28 mouse cellular contexts compared by ENCODE assay signal in the genomic region with DNA sequence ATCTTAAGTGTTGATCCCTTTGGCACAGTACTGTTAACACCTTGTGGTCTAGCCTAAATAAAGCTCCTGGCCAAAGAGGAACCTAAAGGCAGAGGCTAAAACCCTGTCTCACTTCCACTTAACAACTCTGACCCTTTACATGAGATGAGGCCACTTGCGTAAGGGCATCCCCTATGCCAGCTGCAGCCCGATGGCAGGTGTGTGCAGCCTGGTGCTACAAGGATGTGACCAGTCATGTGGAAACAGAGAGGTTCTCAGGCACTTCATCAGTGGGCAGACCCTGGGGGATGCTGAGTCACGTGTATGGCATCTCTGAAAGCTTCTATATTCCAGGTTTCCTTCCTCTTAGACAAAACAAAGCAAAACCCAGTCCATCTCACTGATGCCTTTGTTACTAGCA. TPM values are rescaled to one million over a fixed set of nuclear protein-coding genes. Genes with fewer than 3 reads are reported as not detected.
DNase-seq lines count a peak whose midpoint lies in the region; ATAC-seq and TF ChIP-seq lines count a peak whose summit lies in the region.
"Had no signal": no experiment of that assay in that cellular context is flagged by ENCODE, and none has a peak within 500 bp of the region (broad histone marks: within the 10 kb centered on the region; RNA-seq: fewer than 3 reads in every experiment).

No protein-coding gene starts in this region.

- H3ac ChIP-seq in C2C12 (ENCODE audit: control insufficient read depth, insufficient read length, low read depth) (no peak overlapping the region), myocyte (ENCODE audit: control insufficient read depth, insufficient read length) (no peak overlapping the region)

- H3K9me3 ChIP-seq in kidney, embryonic 16.5 days (ENCODE audit: low read length), result no peaks in the 10 kb centered on the region
- H3K9me3 ChIP-seq in hindbrain, embryonic 13.5 days, result no peaks in the 10 kb centered on the region
- H3K9me3 ChIP-seq: forebrain, embryonic 13.5 days; G1E; heart, embryonic 13.5 days; hindbrain, embryonic 10.5 days; limb, embryonic 13.5 days; lung, embryonic 15.5 days; neural tube, embryonic 12.5 days; stomach, embryonic 15.5 days had no signal

- no peak overlapping the region for H3K27ac ChIP-seq in kidney, embryonic 16.5 days (ENCODE audit: low read length)
- no peak overlapping the region for H3K27ac ChIP-seq in heart, adult 2 months
- no peak overlapping the region for H3K27ac ChIP-seq in hindbrain, embryonic 13.5 days
- H3K27ac ChIP-seq: forebrain, embryonic 13.5 days; heart, embryonic 13.5 days; hindbrain, embryonic 10.5 days; kidney, postnatal 0 days; limb, embryonic 13.5 days; lung, embryonic 15.5 days; neural tube, embryonic 12.5 days; stomach, embryonic 15.5 days had no signal

- 0 out of 2 replicates have a peak, but pooled peaks have one; percentile 46 for ATAC-seq in kidney, embryonic 16.5 days (ENCODE audit: low FRiP score, low TSS enrichment)
- peak; percentile 89 for ATAC-seq in granulocyte monocyte progenitor cell, adult 5-6 weeks (replicated peaks; ENCODE audit: poor library complexity, severe bottlenecking)
- no peak for ATAC-seq in hindbrain, embryonic 13.5 days (ENCODE audit: low FRiP score)
- ATAC-seq in megakaryocyte-erythroid progenitor cell, adult 5-6 weeks (replicated peaks; ENCODE audit: low FRiP score, low TSS enrichment, poor library complexity, severe bottlenecking), result no peak
- ATAC-seq: forebrain, embryonic 13.5 days; hindbrain, embryonic 16.5 days; midbrain, embryonic 16.5 days had no signal

- peaks cover 21% of the 10 kb centered on the region for H3K27me3 ChIP-seq in kidney, embryonic 16.5 days (ENCODE audit: insufficient read depth, low read length)
- H3K27me3 ChIP-seq in C2C12 (ENCODE audit: control insufficient read depth, insufficient read depth, insufficient read length) (no peaks in the 10 kb centered on the region), myocyte (ENCODE audit: control insufficient read depth, insufficient read depth, insufficient read length) (no peaks in the 10 kb centered on the region)
- H3K27me3 ChIP-seq in heart, adult 2 months (ENCODE audit: control insufficient read depth, insufficient read depth, low read length), result no peaks in the 10 kb centered on the region; the same call in 1 of the 2 replicates
- H3K27me3 ChIP-seq in hindbrain, embryonic 13.5 days, result peaks cover 22% of the 10 kb centered on the region

- TF ChIP-seq EP300 in heart, adult 2 months (IDR thresholded peaks at IDR 0.05; ENCODE audit: insufficient read depth, low read depth, low read length), result no peak

- H3K79me3 ChIP-seq in C2C12 (ENCODE audit: low read depth), result peaks cover 4% of the 10 kb centered on the region

- no peak overlapping the region for H3K9ac ChIP-seq in kidney, embryonic 16.5 days (replicated peaks; ENCODE audit: low read length)
- H3K9ac ChIP-seq in heart, adult 2 months (ENCODE audit: low read depth, low read length), result no peak overlapping the region
- H3K9ac ChIP-seq in hindbrain, embryonic 13.5 days, result no peak overlapping the region
- H3K9ac ChIP-seq: forebrain, embryonic 13.5 days; heart, embryonic 13.5 days; limb, embryonic 13.5 days; lung, embryonic 15.5 days; neural tube, embryonic 12.5 days; stomach, embryonic 15.5 days had no signal

- no peaks in the 10 kb centered on the region for H3K36me3 ChIP-seq in kidney, embryonic 16.5 days (ENCODE audit: insufficient read depth, low read length)
- H3K36me3 ChIP-seq in C2C12 (ENCODE audit: control insufficient read depth, insufficient read depth) (no peaks in the 10 kb centered on the region), myocyte (ENCODE audit: control insufficient read depth, insufficient read depth) (no peaks in the 10 kb centered on the region)
- H3K36me3 ChIP-seq in heart, adult 2 months (ENCODE audit: control insufficient read depth, insufficient read depth, low read length), result no peaks in the 10 kb centered on the region
- H3K36me3 ChIP-seq in hindbrain, embryonic 13.5 days, result no peaks in the 10 kb centered on the region
- H3K36me3 ChIP-seq: G1E; heart, embryonic 13.5 days; hindbrain, embryonic 10.5 days; limb, embryonic 13.5 days; lung, embryonic 15.5 days; neural tube, embryonic 12.5 days; stomach, embryonic 15.5 days had no signal

- TF ChIP-seq CTCF in C2C12 (IDR thresholded peaks at IDR 0.05; ENCODE audit: control insufficient read depth, insufficient read depth, insufficient read length), result no peak
- no peak for TF ChIP-seq CTCF in heart, adult 2 months (IDR thresholded peaks at IDR 0.05)

- TF ChIP-seq POLR2A in myocyte (IDR thresholded peaks at IDR 0.05; ENCODE audit: insufficient read length, low read depth), result no peak
- TF ChIP-seq POLR2A in heart, adult 2 months (IDR thresholded peaks at IDR 0.05; ENCODE audit: insufficient read depth, low read depth, low read length), result no peak

- peaks cover 42% of the 10 kb centered on the region for H3K79me2 ChIP-seq in C2C12 (ENCODE audit: control insufficient read depth, insufficient read depth)
- H3K79me2 ChIP-seq in myocyte (ENCODE audit: control insufficient read depth, insufficient read depth), result no peaks in the 10 kb centered on the region
- H3K79me2 ChIP-seq in heart, adult 2 months (replicated peaks; ENCODE audit: control insufficient read depth, insufficient read depth, low read length), result peaks cover 1% of the 10 kb centered on the region; the same call in 1 of the 2 replicates

- WGBS in kidney, embryonic 16.5 days, result 42% methylated on average over 3 of the region's 3 CpGs
- WGBS in heart, adult 2 months, result 55% methylated on average over 3 of the region's 3 CpGs
- WGBS in hindbrain, embryonic 13.5 days, result 76% methylated on average over 3 of the region's 3 CpGs

- intact Hi-C loops in heart, adult 2 months (cut with DNase I), result no loop called here

- peaks cover 4% of the 10 kb centered on the region; the same call in 1 of the 2 replicates for H3K4me1 ChIP-seq in kidney, embryonic 16.5 days (ENCODE audit: insufficient read depth, low read length)
- peaks cover 4% of the 10 kb centered on the region; the same call in 1 of the 2 replicates for H3K4me1 ChIP-seq in heart, adult 2 months (ENCODE audit: control insufficient read depth, insufficient read depth, low read length)
- H3K4me1 ChIP-seq in hindbrain, embryonic 13.5 days (replicated peaks), result 0 out of 2 replicates have a peak, but pooled peaks cover 2% of the 10 kb centered on the region
- H3K4me1 ChIP-seq: neural tube, embryonic 12.5 days; stomach, embryonic 15.5 days had no signal

- no peak overlapping the region for H3K4me2 ChIP-seq in kidney, embryonic 16.5 days (replicated peaks; ENCODE audit: low read depth, low read length)
- no peak overlapping the region for H3K4me2 ChIP-seq in myocyte (ENCODE audit: low read depth)
- no peak overlapping the region for H3K4me2 ChIP-seq in hindbrain, embryonic 13.5 days
- H3K4me2 ChIP-seq: forebrain, embryonic 13.5 days; heart, embryonic 13.5 days; limb, embryonic 13.5 days; liver, embryonic 11.5 days; lung, embryonic 15.5 days; neural tube, embryonic 12.5 days; stomach, embryonic 15.5 days had no signal

- H3K4me3 ChIP-seq in kidney, embryonic 16.5 days (ENCODE audit: low read length), result no peak overlapping the region
- no peak overlapping the region for H3K4me3 ChIP-seq in C2C12 (ENCODE audit: insufficient read depth, poor library complexity, severe bottlenecking)
- H3K4me3 ChIP-seq in myocyte, result no peak overlapping the region
- no peak overlapping the region for H3K4me3 ChIP-seq in heart, adult 2 months
- no peak overlapping the region for H3K4me3 ChIP-seq in hindbrain, embryonic 13.5 days
- H3K4me3 ChIP-seq: forebrain, embryonic 13.5 days; heart, embryonic 13.5 days; hindbrain, embryonic 10.5 days; limb, embryonic 13.5 days; lung, embryonic 15.5 days; neural tube, embryonic 12.5 days; stomach, embryonic 15.5 days had no signal

- no peak for DNase-seq in kidney, postnatal 14 days
- no peak for DNase-seq in heart, adult 2 months
- DNase-seq: adrenal gland, postnatal 36 days; cerebellum, adult 18-20 months; cerebellum, postnatal 14 days; gastrocnemius, postnatal 25 days; heart, postnatal 10 days; kidney, adult 2 months; right cerebral cortex, adult 18-20 months; right cerebral cortex, postnatal 4 days had no signal

RNA-seq across cellular contexts. Expression of gene Lgr6, which starts 14.2 kb away (rescaled TPM):
- 0.76 and 0.77 TPM in 2 replicates for polyA plus RNA-seq in kidney, embryonic 16.5 days (2015; fragmentation: Nextera tagmentation; extraction: Ambion mirVana)
- polyA plus RNA-seq in C2C12 (2012; fragmentation: generic; extraction: Trizol) (32.9 TPM), myocyte (2012; fragmentation: generic; extraction: Trizol) (2.1 TPM)
- total RNA-seq in granulocyte monocyte progenitor cell, adult 5-6 weeks (2014; fragmentation: Nextera tagmentation), result not detected in 2 replicates
- 0.04 TPM in 1 of 2 replicates, not detected in the other for total RNA-seq in granulocyte monocyte progenitor cell, adult 5-6 weeks (2017)
- total RNA-seq in heart, adult 2 months (2021), result 10 to 100 TPM; 12.2 to 14.4 TPM
- 12.6 and 21.5 TPM in 2 replicates for polyA plus RNA-seq in heart, adult 2 months (2012; rRNA removed)
- polyA plus RNA-seq in hindbrain, embryonic 13.5 days (2015; fragmentation: Nextera tagmentation; extraction: Ambion mirVana), result 0.47 and 0.92 TPM in 2 replicates
- not detected in 2 replicates for total RNA-seq in megakaryocyte-erythroid progenitor cell, adult 5-6 weeks (2014; fragmentation: Nextera tagmentation)
- total RNA-seq in megakaryocyte-erythroid progenitor cell, adult 5-6 weeks (2017), result not detected in 2 replicates

RNA-seq across cellular contexts. Expression of gene Ptpn7, which starts 41.6 kb away (rescaled TPM):
- 0.99 and 1.6 TPM in 2 replicates for polyA plus RNA-seq in kidney, embryonic 16.5 days (2015; fragmentation: Nextera tagmentation; extraction: Ambion mirVana)
- polyA plus RNA-seq in C2C12 (2012; fragmentation: generic; extraction: Trizol), result 0.80 TPM
- 133 and 146 TPM in 2 replicates for total RNA-seq in granulocyte monocyte progenitor cell, adult 5-6 weeks (2014; fragmentation: Nextera tagmentation)
- 101 and 112 TPM in 2 replicates for total RNA-seq in granulocyte monocyte progenitor cell, adult 5-6 weeks (2017)
- polyA plus RNA-seq in myocyte (2012; fragmentation: generic; extraction: Trizol), result 0.26 TPM
- under 1 TPM; 0.73 to 0.82 TPM for total RNA-seq in heart, adult 2 months (2021)
- 0.82 and 1.4 TPM in 2 replicates for polyA plus RNA-seq in heart, adult 2 months (2012; rRNA removed)
- 0.62 and 0.88 TPM in 2 replicates for polyA plus RNA-seq in hindbrain, embryonic 13.5 days (2015; fragmentation: Nextera tagmentation; extraction: Ambion mirVana)
- total RNA-seq in megakaryocyte-erythroid progenitor cell, adult 5-6 weeks (2014; fragmentation: Nextera tagmentation), result 108 and 110 TPM in 2 replicates
- 68.5 and 93.7 TPM in 2 replicates for total RNA-seq in megakaryocyte-erythroid progenitor cell, adult 5-6 weeks (2017)

RNA-seq across cellular contexts. Expression of gene Arl8a, which starts 55.7 kb away (rescaled TPM):
- 42.9 and 46.7 TPM in 2 replicates for polyA plus RNA-seq in kidney, embryonic 16.5 days (2015; fragmentation: Nextera tagmentation; extraction: Ambion mirVana)
- polyA plus RNA-seq in C2C12 (2012; fragmentation: generic; extraction: Trizol) (51.4 TPM), myocyte (2012; fragmentation: generic; extraction: Trizol) (61.2 TPM)
- total RNA-seq in granulocyte monocyte progenitor cell, adult 5-6 weeks (2014; fragmentation: Nextera tagmentation), result 35.6 and 48.5 TPM in 2 replicates
- 18.3 and 20.3 TPM in 2 replicates for total RNA-seq in granulocyte monocyte progenitor cell, adult 5-6 weeks (2017)
- 10 to 100 TPM; 20.1 to 21.0 TPM for total RNA-seq in heart, adult 2 months (2021)
- 30.5 and 32.5 TPM in 2 replicates for polyA plus RNA-seq in heart, adult 2 months (2012; rRNA removed)
- polyA plus RNA-seq in hindbrain, embryonic 13.5 days (2015; fragmentation: Nextera tagmentation; extraction: Ambion mirVana), result 284 and 285 TPM in 2 replicates
- 23.8 and 38.4 TPM in 2 replicates for total RNA-seq in megakaryocyte-erythroid progenitor cell, adult 5-6 weeks (2014; fragmentation: Nextera tagmentation)
- total RNA-seq in megakaryocyte-erythroid progenitor cell, adult 5-6 weeks (2017), result 7.9 and 14.8 TPM in 2 replicates

Comparison
In these comparisons a context has a peak if more than half of its experiments do, and no peak if none do; other contexts are left out.
1. ATAC-seq: peak in kidney, embryonic 16.5 days (single experiment) and granulocyte monocyte progenitor cell, adult 5-6 weeks (single experiment); none in hindbrain, embryonic 13.5 days (single experiment) and megakaryocyte-erythroid progenitor cell, adult 5-6 weeks (single experiment).